Mouse (Mus musculus) heart, postnatal 0 days (tissue): ENCODE results near the gene Alpi.

ENCODE experiments used
- CTCF ChIP-seq: IDR thresholded peaks from 2 replicates; pipeline ENCODE4 v1.5.1; 2016; ENCODE audit warnings: antibody characterized with exemption, control low read depth, low read depth
- EP300 ChIP-seq: IDR thresholded peaks from 2 replicates; pipeline ENCODE4 v1.6.1; 2016; ENCODE audit warnings: antibody characterized with exemption, low read depth

DNA sequence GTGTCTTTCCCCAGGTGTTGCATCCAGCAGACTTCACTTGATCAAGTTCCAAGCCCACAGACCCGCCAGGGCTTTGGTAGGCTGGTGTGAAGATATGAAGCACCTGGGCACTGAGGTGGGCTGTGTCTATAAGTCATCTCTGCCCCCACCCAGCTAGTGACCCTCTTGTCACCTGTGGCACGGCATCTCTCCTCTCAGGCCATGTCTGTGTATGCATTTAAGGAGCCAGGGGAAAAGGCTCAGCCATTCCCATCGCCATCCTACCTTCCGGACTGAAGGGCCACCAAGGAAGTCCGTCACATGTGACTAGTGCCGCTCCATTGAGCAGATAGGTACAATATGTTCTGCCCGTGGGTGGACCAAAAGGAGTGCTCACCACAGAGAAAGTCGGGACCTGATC is 5.8 kb downstream of the Alpi start:
- TF ChIP-seq CTCF, result no peak
- no peak for TF ChIP-seq EP300
